Mouse (Mus musculus): ENCODE data around the gene Tmbim1. TPM values are rescaled to one million over a fixed set of nuclear protein-coding genes. Genes with fewer than 3 reads are reported as not detected.

Tmbim1 gene
- polyA plus RNA-seq, 1 experiment, result 689 TPM

DNA sequence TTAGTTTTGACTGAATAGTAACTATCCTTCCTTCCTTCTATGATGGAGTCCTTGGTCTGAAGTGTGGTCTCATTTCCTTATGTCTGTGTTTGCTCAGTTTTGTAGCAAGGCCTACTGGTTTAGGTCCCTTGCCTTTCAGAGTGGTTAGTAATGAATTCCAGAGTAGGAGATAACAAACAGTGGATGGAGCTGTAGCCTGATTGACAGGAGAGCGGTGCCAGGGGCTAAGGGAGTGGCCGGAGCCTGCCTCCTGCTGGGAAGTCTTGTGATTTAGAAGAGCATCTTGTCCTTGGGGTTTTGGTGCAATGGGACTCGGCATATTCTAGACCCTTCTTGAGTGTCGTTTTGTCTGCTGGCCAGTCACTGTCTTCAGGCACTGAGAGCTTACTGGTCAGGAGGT is 48.6 kb downstream of the Tmbim1 start:
- Histone ChIP-seq H3K27me3 (ENCODE audit: control insufficient read depth, insufficient read depth, low read length) (no peaks in the 10 kb centered on the region), H3K4me3 (ENCODE audit: low read depth, low read length) (no peak overlapping the region), H3K36me3 (ENCODE audit: control insufficient read depth, insufficient read depth, low read length) (peaks cover 73% of the 10 kb centered on the region), H3K27ac (ENCODE audit: insufficient read depth, low read depth, low read length) (peak overlapping the region; percentile 98), H3K4me1 (ENCODE audit: control insufficient read depth, insufficient read depth, insufficient read length, low read length) (peaks cover 17% of the 10 kb centered on the region; the same call in 1 of the 2 replicates)
- WGBS, result 49% methylated on average over 4 of the region's 4 CpGs
- TF ChIP-seq CTCF (IDR thresholded peaks at IDR 0.05; ENCODE audit: extremely low read depth, insufficient read length, insufficient replicate concordance, low read depth, low read length) (peak; percentile 18; the same call in 1 of the 2 replicates), POLR2A (IDR thresholded peaks at IDR 0.05; ENCODE audit: low read depth, low read length) (no peak)

DNA sequence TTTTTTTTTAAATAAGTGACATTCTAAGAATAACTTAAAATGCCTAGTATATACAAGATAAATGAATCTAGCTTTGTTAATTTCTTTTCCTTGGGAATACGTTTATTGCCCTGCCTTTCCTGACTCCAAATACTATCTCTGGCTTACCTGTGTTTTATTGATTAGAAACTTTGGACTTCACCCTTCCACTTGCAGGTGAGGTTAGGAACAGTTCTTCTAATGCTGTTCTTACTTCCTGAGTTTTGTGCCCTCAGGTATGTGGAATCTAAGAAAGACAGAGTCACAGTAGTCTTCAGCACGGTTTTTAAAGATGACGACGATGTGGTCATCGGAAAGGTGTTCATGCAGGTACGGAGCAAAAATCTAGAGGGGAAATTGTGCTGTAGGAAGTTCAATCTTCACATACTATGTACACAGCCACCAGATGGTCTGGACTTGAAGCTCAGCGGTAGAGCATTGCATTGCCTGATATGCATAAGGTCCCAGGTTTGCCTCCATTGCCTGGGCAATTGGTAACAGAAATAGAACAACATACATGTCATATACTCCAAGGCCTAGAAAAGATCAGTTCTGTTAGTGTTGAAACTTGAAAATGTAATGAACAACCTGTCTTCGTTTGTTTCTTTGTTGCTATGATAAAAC is 49.6 kb downstream of the Tmbim1 start:
- no peaks in the 10 kb centered on the region for H3K27me3 ChIP-seq (ENCODE audit: control insufficient read depth, insufficient read depth, low read length)
- TF ChIP-seq CTCF (IDR thresholded peaks at IDR 0.05; ENCODE audit: extremely low read depth, insufficient read length, insufficient replicate concordance, low read depth, low read length) (no peak), POLR2A (IDR thresholded peaks at IDR 0.05; ENCODE audit: low read depth, low read length) (no peak)
- 26% methylated on average over 8 of the region's 8 CpGs for WGBS
- peaks cover 17% of the 10 kb centered on the region; the same call in 1 of the 2 replicates for H3K4me1 ChIP-seq (ENCODE audit: control insufficient read depth, insufficient read depth, insufficient read length, low read length)
- peak overlapping the region; percentile 98 for H3K27ac ChIP-seq (ENCODE audit: insufficient read depth, low read depth, low read length)
- no peak overlapping the region for H3K4me3 ChIP-seq (ENCODE audit: low read depth, low read length)
- H3K36me3 ChIP-seq (ENCODE audit: control insufficient read depth, insufficient read depth, low read length), result peaks cover 77% of the 10 kb centered on the region

DNA sequence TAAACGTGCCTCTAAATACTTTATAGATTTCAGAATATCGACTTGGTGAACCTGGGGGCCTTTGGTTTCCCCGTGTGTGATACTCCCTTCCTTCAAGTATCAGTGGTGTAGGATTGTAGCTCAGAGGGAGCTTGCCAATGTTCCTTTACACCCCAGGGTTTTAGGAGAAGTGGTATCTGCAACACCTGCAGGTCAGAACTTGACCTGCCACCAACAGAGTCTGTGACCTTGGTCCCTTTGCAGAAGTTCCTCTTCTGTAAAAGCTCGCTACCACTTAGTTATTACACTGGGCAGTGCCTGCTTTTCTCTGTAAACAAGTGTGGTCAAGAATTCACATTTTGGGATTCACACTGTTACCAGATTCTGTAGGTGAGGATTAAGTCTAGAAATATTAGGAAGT is 55.3 kb downstream of the Tmbim1 start:
- Histone ChIP-seq H3K36me3 (ENCODE audit: control insufficient read depth, insufficient read depth, low read length) (peaks cover 66% of the 10 kb centered on the region), H3K27me3 (ENCODE audit: control insufficient read depth, insufficient read depth, low read length) (no peaks in the 10 kb centered on the region), H3K4me3 (ENCODE audit: low read depth, low read length) (no peak overlapping the region), H3K4me1 (ENCODE audit: control insufficient read depth, insufficient read depth, insufficient read length, low read length) (peaks cover 25% of the 10 kb centered on the region), H3K27ac (ENCODE audit: insufficient read depth, low read depth, low read length) (peak overlapping the region; percentile 99)
- WGBS, result 44% methylated on average over 4 of the region's 4 CpGs
- TF ChIP-seq CTCF (IDR thresholded peaks at IDR 0.05; ENCODE audit: extremely low read depth, insufficient read length, insufficient replicate concordance, low read depth, low read length) (no peak), POLR2A (IDR thresholded peaks at IDR 0.05; ENCODE audit: low read depth, low read length) (no peak)

GRCm38 (mm10) chr1:74249331-74249980 is 56.0 kb downstream of the Tmbim1 start:
- Histone ChIP-seq H3K4me1 (ENCODE audit: control insufficient read depth, insufficient read depth, insufficient read length, low read length) (peaks cover 25% of the 10 kb centered on the region), H3K27me3 (ENCODE audit: control insufficient read depth, insufficient read depth, low read length) (no peaks in the 10 kb centered on the region), H3K4me3 (ENCODE audit: low read depth, low read length) (no peak overlapping the region), H3K27ac (ENCODE audit: insufficient read depth, low read depth, low read length) (peak overlapping the region; percentile 99), H3K36me3 (ENCODE audit: control insufficient read depth, insufficient read depth, low read length) (peaks cover 62% of the 10 kb centered on the region)
- 13% methylated on average over 5 of the region's 5 CpGs for WGBS
- TF ChIP-seq POLR2A (IDR thresholded peaks at IDR 0.05; ENCODE audit: low read depth, low read length), result no peak
- TF ChIP-seq CTCF (IDR thresholded peaks at IDR 0.05; ENCODE audit: extremely low read depth, insufficient read length, insufficient replicate concordance, low read depth, low read length), result no peak

DNA sequence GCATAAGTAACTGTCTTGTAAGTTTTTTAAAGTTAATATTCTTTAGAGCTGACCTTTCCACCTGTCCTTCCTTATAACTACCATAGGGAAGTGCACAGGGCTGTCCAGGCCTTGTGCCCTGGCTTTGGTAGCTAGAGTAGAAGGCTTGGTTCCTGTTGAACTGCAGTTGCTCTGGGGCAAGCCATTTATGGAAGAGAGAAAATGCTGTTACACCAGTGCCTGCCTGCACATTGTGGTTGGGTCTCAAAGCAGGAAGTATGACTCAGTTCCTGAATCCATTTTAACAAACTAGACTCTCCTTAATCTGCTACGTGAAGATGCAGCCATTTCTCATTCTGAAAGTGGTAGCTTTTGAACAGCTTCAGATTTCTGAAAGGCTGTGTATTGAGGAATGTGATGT is 56.6 kb downstream of the Tmbim1 start:
- 0% methylated on average over 1 of the region's 1 CpGs for WGBS
- Histone ChIP-seq H3K36me3 (ENCODE audit: control insufficient read depth, insufficient read depth, low read length) (peaks cover 57% of the 10 kb centered on the region), H3K27ac (ENCODE audit: insufficient read depth, low read depth, low read length) (peak overlapping the region; percentile 99), H3K4me3 (ENCODE audit: low read depth, low read length) (no peak overlapping the region), H3K4me1 (ENCODE audit: control insufficient read depth, insufficient read depth, insufficient read length, low read length) (peaks cover 23% of the 10 kb centered on the region), H3K27me3 (ENCODE audit: control insufficient read depth, insufficient read depth, low read length) (no peaks in the 10 kb centered on the region)
- TF ChIP-seq POLR2A (IDR thresholded peaks at IDR 0.05; ENCODE audit: low read depth, low read length), result no peak
- no peak for TF ChIP-seq CTCF (IDR thresholded peaks at IDR 0.05; ENCODE audit: extremely low read depth, insufficient read length, insufficient replicate concordance, low read depth, low read length)

DNA sequence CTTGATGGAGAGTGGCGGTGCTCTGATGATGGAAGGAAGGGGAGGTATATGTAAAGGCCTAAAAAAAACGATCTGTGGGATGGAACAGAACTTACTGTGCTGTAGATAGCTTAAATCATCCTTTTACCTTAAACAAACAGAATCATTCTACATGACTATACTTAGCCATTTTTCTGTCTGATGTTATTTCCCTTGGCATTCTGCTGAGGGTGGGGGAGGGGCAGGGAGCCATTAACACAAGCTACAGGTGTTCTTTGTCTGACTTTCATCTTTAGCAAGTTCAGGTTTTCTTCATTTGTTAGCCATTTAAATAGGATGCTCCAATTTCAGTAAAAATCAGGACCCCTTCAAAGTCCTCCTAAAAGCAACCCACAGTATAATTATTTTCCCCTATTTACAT is 59.9 kb downstream of the Tmbim1 start:
- WGBS, result 51% methylated on average over 2 of the region's 2 CpGs
- Histone ChIP-seq H3K36me3 (ENCODE audit: control insufficient read depth, insufficient read depth, low read length) (peaks cover 32% of the 10 kb centered on the region), H3K27me3 (ENCODE audit: control insufficient read depth, insufficient read depth, low read length) (no peaks in the 10 kb centered on the region), H3K4me1 (ENCODE audit: control insufficient read depth, insufficient read depth, insufficient read length, low read length) (peaks cover 27% of the 10 kb centered on the region), H3K4me3 (ENCODE audit: low read depth, low read length) (no peak overlapping the region), H3K27ac (ENCODE audit: insufficient read depth, low read depth, low read length) (no peak overlapping the region)
- no peak for TF ChIP-seq CTCF (IDR thresholded peaks at IDR 0.05; ENCODE audit: extremely low read depth, insufficient read length, insufficient replicate concordance, low read depth, low read length)

DNA sequence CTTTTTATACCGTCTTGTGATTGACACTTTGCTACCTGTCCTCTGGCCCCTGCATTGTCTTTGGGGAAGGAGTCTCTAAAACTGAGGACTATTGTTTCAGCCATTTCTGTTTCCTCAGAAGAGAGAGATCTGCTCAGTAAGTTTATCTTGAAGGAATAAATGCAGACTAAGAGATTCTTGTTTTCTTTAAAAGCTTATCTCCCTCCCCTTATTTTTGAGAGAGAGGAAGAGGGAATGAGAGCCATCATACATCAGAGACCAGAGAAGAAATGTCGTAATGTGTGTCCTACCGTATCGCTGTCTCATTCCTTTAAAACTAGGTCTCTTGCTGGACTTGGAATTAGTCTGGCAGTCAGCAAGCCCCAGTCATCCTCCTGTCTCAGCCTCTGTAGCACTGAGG is 64.6 kb downstream of the Tmbim1 start:
- 57% methylated on average over 4 of the region's 4 CpGs for WGBS
- Histone ChIP-seq H3K27me3 (ENCODE audit: control insufficient read depth, insufficient read depth, low read length) (no peaks in the 10 kb centered on the region), H3K4me1 (ENCODE audit: control insufficient read depth, insufficient read depth, insufficient read length, low read length) (peaks cover 17% of the 10 kb centered on the region), H3K27ac (ENCODE audit: insufficient read depth, low read depth, low read length) (peak overlapping the region; percentile 88), H3K4me3 (ENCODE audit: low read depth, low read length) (no peak overlapping the region), H3K36me3 (ENCODE audit: control insufficient read depth, insufficient read depth, low read length) (peaks cover 6% of the 10 kb centered on the region)
- no peak for TF ChIP-seq POLR2A (IDR thresholded peaks at IDR 0.05; ENCODE audit: low read depth, low read length)
- TF ChIP-seq CTCF (IDR thresholded peaks at IDR 0.05; ENCODE audit: extremely low read depth, insufficient read length, insufficient replicate concordance, low read depth, low read length), result no peak
